In the genomic region with DNA sequence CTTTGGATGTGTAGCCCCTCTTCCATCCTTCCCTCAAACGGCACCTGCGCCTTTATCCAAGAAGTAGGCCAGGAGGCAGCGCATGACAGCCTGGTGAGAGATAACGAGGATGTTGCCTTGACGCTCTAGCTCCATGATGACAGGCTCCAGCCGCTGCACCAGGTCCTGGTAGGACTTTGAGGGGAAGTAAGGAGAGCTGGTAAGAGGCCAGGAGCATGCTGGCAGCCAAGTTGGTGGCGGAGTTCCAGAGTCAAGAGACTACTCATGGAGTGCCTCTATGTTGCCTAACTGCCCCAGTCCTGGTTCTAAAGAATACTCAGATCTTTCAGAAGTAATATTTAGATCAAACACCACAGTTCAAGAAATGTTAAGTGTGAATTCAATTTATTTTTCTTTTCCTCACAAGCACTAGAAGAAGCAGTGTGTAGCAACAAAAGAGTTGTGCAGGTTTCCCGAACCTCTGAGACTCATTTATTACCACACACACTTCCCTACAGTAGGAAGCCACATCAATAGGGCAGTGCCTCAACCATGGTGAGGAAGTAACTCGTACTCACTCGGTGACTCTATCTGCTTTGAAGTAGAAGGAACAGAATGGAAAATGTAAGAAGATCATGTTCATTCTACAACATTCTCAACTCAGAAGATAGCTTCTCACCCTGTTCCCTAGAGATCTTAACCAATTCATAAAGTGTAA, we compare ENCODE assay signal across 10 mouse cellular contexts. TPM values are rescaled to one million over a fixed set of nuclear protein-coding genes. Genes with fewer than 3 reads are reported as not detected.
DNase-seq lines count a peak whose midpoint lies in the region; ATAC-seq and TF ChIP-seq lines count a peak whose summit lies in the region.
"Had no signal": no experiment of that assay in that cellular context is flagged by ENCODE, and none has a peak within 500 bp of the region (broad histone marks: within the 10 kb centered on the region; RNA-seq: fewer than 3 reads in every experiment).

No protein-coding gene starts in this region.

- DNase-seq in left cerebral cortex, adult 18-20 months (ENCODE audit: low spot score in 2 of 2), result peak; percentile 15 to 17
- DNase-seq in left cerebral cortex, adult 11 months (ENCODE audit: low spot score), result no peak
- DNase-seq in cerebellum, postnatal 10 days, result peak; percentile 77 to 80
- peak; percentile 29 to 55 for DNase-seq in layer of hippocampus, postnatal 36 days
- peak; percentile 61 for DNase-seq in thymus, postnatal 0 days (ENCODE audit: low spot score)
- DNase-seq in urinary bladder, postnatal 25 days (ENCODE audit: low spot score), result no peak
- DNase-seq in embryo, embryonic 10 days (ENCODE audit: low spot score), result no peak
- DNase-seq: kidney, adult 8-10 months; liver, embryonic 13.5 days had no signal

- H3K9ac ChIP-seq in intestine, postnatal 0 days (ENCODE audit: low read depth, low read length), result no peak overlapping the region
- H3K9ac ChIP-seq: liver, embryonic 13.5 days had no signal

- H3K4me2 ChIP-seq in intestine, postnatal 0 days (replicated peaks; ENCODE audit: low read depth), result no peak overlapping the region
- H3K4me2 ChIP-seq: liver, embryonic 13.5 days had no signal

- H3K27ac ChIP-seq in intestine, postnatal 0 days (ENCODE audit: low read depth, low read length), result no peak overlapping the region; the same call in 1 of the 2 replicates
- H3K27ac ChIP-seq: liver, embryonic 13.5 days had no signal

- 90% methylated on average over 10 of the region's 10 CpGs for WGBS in intestine, postnatal 0 days

- TF ChIP-seq CTCF in intestine, postnatal 0 days (IDR thresholded peaks at IDR 0.05; ENCODE audit: low read depth), result no peak

- H3K36me3 ChIP-seq in intestine, postnatal 0 days (ENCODE audit: control insufficient read depth, insufficient read depth), result peaks cover 70% of the 10 kb centered on the region

- no peaks in the 10 kb centered on the region for H3K9me3 ChIP-seq in intestine, postnatal 0 days (ENCODE audit: control insufficient read depth)
- H3K9me3 ChIP-seq: liver, embryonic 13.5 days had no signal

- no peak for ATAC-seq in intestine, postnatal 0 days

- no peaks in the 10 kb centered on the region for H3K27me3 ChIP-seq in intestine, postnatal 0 days (replicated peaks; ENCODE audit: control insufficient read depth, insufficient read depth, low read length)
- H3K27me3 ChIP-seq: liver, embryonic 13.5 days had no signal

- H3K4me3 ChIP-seq in intestine, postnatal 0 days (ENCODE audit: low read depth, low read length), result no peak overlapping the region
- H3K4me3 ChIP-seq: liver, embryonic 13.5 days had no signal

- no peaks in the 10 kb centered on the region for H3K4me1 ChIP-seq in intestine, postnatal 0 days (replicated peaks; ENCODE audit: control insufficient read depth, insufficient read depth, low read length)

RNA-seq across cellular contexts. Expression of gene Gm29427, which starts 15.5 kb away (rescaled TPM):
- not detected for total RNA-seq in left cerebral cortex, adult 18-20 months (2021)
- total RNA-seq in layer of hippocampus, postnatal 36 days (2021), result not detected
- polyA plus RNA-seq in thymus, postnatal 0 days (2015; fragmentation: Nextera tagmentation; extraction: Ambion mirVana), result not detected in 2 replicates
- polyA plus RNA-seq in intestine, postnatal 0 days (2015; fragmentation: Nextera tagmentation; extraction: Ambion mirVana), result 0.20 and 0.48 TPM in 2 replicates
- polyA plus RNA-seq: liver, embryonic 13.5 days had no signal

RNA-seq across cellular contexts. Expression of gene Yod1, which starts 17.0 kb away (rescaled TPM):
- total RNA-seq in left cerebral cortex, adult 18-20 months (2021), result 10 to 100 TPM; 16.5 TPM
- total RNA-seq in layer of hippocampus, postnatal 36 days (2021), result 10 to 100 TPM; 18.0 to 18.1 TPM
- 14.8 and 17.2 TPM in 2 replicates for polyA plus RNA-seq in thymus, postnatal 0 days (2015; fragmentation: Nextera tagmentation; extraction: Ambion mirVana)
- 8.9 and 9.5 TPM in 2 replicates for polyA plus RNA-seq in intestine, postnatal 0 days (2015; fragmentation: Nextera tagmentation; extraction: Ambion mirVana)

RNA-seq across cellular contexts. Expression of gene Pfkfb2, which starts 29.0 kb away (rescaled TPM):
- 10 to 100 TPM; 36.9 to 43.6 TPM for total RNA-seq in left cerebral cortex, adult 18-20 months (2021)
- total RNA-seq in layer of hippocampus, postnatal 36 days (2021), result 10 to 100 TPM; 46.2 to 46.7 TPM
- 3.6 and 3.8 TPM in 2 replicates for polyA plus RNA-seq in thymus, postnatal 0 days (2015; fragmentation: Nextera tagmentation; extraction: Ambion mirVana)
- polyA plus RNA-seq in intestine, postnatal 0 days (2015; fragmentation: Nextera tagmentation; extraction: Ambion mirVana), result 6.1 and 7.0 TPM in 2 replicates

RNA-seq across cellular contexts. Expression of gene AA986860, which starts 31.7 kb away (rescaled TPM):
- 1 to 10 TPM; 1.5 TPM for total RNA-seq in left cerebral cortex, adult 18-20 months (2021)
- total RNA-seq in layer of hippocampus, postnatal 36 days (2021), result 1 to 10 TPM; 1.3 TPM
- 0.75 and 1.1 TPM in 2 replicates for polyA plus RNA-seq in thymus, postnatal 0 days (2015; fragmentation: Nextera tagmentation; extraction: Ambion mirVana)
- 42.3 and 46.7 TPM in 2 replicates for polyA plus RNA-seq in intestine, postnatal 0 days (2015; fragmentation: Nextera tagmentation; extraction: Ambion mirVana)

RNA-seq across cellular contexts. Expression of gene C4bp, which starts 38.7 kb away (rescaled TPM):
- not detected for total RNA-seq in left cerebral cortex, adult 18-20 months (2021)
- 1 to 10 TPM in 1 of 2 experiments, under 1 TPM in 1; 0.63 to 1.4 TPM for total RNA-seq in layer of hippocampus, postnatal 36 days (2021)
- polyA plus RNA-seq in thymus, postnatal 0 days (2015; fragmentation: Nextera tagmentation; extraction: Ambion mirVana), result 0.34 TPM in 1 of 2 replicates, not detected in the other
- 0.82 and 0.98 TPM in 2 replicates for polyA plus RNA-seq in intestine, postnatal 0 days (2015; fragmentation: Nextera tagmentation; extraction: Ambion mirVana)

Comparison
In these comparisons a context has a peak if more than half of its experiments do, and no peak if none do; other contexts are left out.
1. DNase-seq: peak in left cerebral cortex, adult 18-20 months (2 of 2), cerebellum, postnatal 10 days (2 of 2), layer of hippocampus, postnatal 36 days (2 of 2) and thymus, postnatal 0 days (single experiment); none in left cerebral cortex, adult 11 months (single experiment), urinary bladder, postnatal 25 days (single experiment) and embryo, embryonic 10 days (single experiment).